Mouse (Mus musculus) intestine, embryonic 14.5 days (tissue): ENCODE measurements around the gene Pxmp2. TPM values are rescaled to one million over a fixed set of nuclear protein-coding genes. Genes with fewer than 3 reads are reported as not detected.

Experiments
- ATAC-seq: fragments of 200-750 bp; cut with Nextera tagmentation; replicated peaks from 2 replicates; pipeline ENCODE4 v1.8.0; 2017; ENCODE audit warnings: low read depth, moderate number of reproducible peaks, moderate TSS enrichment, moderate library complexity; ENCODE audit not compliant: low FRiP score, low TSS enrichment
- DNase-seq: peaks from one replicate; pipeline ENCODE4 v3.0.0-alpha.2; 2018; ENCODE audit warnings: low spot score
- H3K27ac ChIP-seq: fragments of 300-500 bp; sonication (generic); 2 replicates; pipeline ENCODE4 v1.5.1; 2014; ENCODE audit warnings: low read depth, mild to moderate bottlenecking, control low read depth
- H3K27me3 ChIP-seq: fragments of 300-500 bp; sonication (generic); replicated peaks from 2 replicates; pipeline ENCODE4 v1.6.1; 2014; ENCODE audit warnings: low read length, control low read depth; ENCODE audit not compliant: control insufficient read depth, insufficient read depth
- H3K36me3 ChIP-seq: fragments of 300-500 bp; sonication (generic); 2 replicates; pipeline ENCODE4 v1.6.1; 2014; ENCODE audit warnings: low read length, control low read depth; ENCODE audit not compliant: control insufficient read depth, insufficient read depth
- H3K4me1 ChIP-seq: fragments of 300-500 bp; sonication (generic); replicated peaks from 2 replicates; pipeline ENCODE4 v1.6.1; 2014; ENCODE audit warnings: low read length, control low read depth, mixed read lengths; ENCODE audit not compliant: control insufficient read depth, insufficient read depth
- H3K4me2 ChIP-seq: fragments of 300-500 bp; sonication (generic); 2 replicates; pipeline ENCODE4 v1.6.1; 2014; ENCODE audit warnings: low read length
- H3K4me3 ChIP-seq: fragments of 300-500 bp; sonication (generic); 2 replicates; pipeline ENCODE4 v1.5.1; 2014; ENCODE audit warnings: low read depth, low read length, control low read depth, mixed read lengths
- H3K9ac ChIP-seq: fragments of 300-500 bp; sonication (generic); 2 replicates; pipeline ENCODE4 v1.6.1; 2014; ENCODE audit warnings: mild to moderate bottlenecking, low read length
- H3K9me3 ChIP-seq: fragments of 300-500 bp; sonication (generic); 2 replicates; pipeline ENCODE4 v1.6.1; 2016; ENCODE audit warnings: low read length, control low read depth; ENCODE audit not compliant: control insufficient read depth
- WGBS: fragments of 180-500 bp; shearing (Covaris S2); extraction: QIAGEN DNeasy Blood & Tissue Kit; methylation state at CpG from one replicate; pipeline ENCODE4 v1.1.7; 2014; 5-methylcytosine and 5-hydroxymethylcytosine counted together
- polyA plus RNA-seq: library from polyadenylated mRNA; unstranded; fragments of >200 nt; fragmentation: Nextera tagmentation; extraction: Ambion mirVana; gene quantifications from 2 replicates; pipeline ENCODE4 v1.2.1, GENCODE M21; 2014

Gene Pxmp2
- polyA plus RNA-seq, 1 experiment from 2014 or later: 9.0 TPM

GRCm38 (mm10) chr5:110286446-110287083 is 579 bp upstream of the Pxmp2 start:
- Histone ChIP-seq H3K27me3 (peaks cover 15% of the 10 kb centered on the region), H3K4me1 (peaks cover 9% of the 10 kb centered on the region), H3K9ac (peak overlapping the region; percentile 82), H3K27ac (peak overlapping the region; percentile 38), H3K9me3 (no peaks in the 10 kb centered on the region), H3K4me2 (peak overlapping the region; percentile 63), H3K4me3 (peak overlapping the region; percentile 84), H3K36me3 (peaks cover 20% of the 10 kb centered on the region)
- DNase-seq: no peak
- peak; percentile 84 for ATAC-seq
- WGBS: 3% methylated on average over 30 of the region's 31 CpGs

DNA sequence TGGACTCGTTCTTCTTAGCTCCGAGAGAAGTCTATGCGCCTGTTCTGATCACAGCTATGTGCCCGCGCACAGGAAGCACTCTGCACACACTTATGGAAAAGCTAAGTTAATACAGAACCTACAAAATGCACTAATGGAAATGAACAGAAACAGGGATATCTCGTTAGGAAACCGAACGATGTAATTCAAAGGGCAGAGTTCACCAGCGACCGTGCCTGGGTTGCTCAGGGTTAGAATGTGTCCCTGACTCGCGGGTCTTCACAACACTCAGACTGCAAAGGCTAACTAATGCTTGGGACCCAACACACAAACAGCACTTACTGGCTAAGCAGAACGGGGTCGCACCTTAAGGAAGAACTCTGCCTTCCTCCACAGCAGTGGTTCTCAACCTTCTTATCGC is 830 bp downstream of the Pxmp2 start:
- H3K9ac ChIP-seq: no peak overlapping the region
- 4% methylated on average over 15 of the region's 15 CpGs for WGBS
- no peak for ATAC-seq

GRCm38 (mm10) chr5:110284536-110284935 is 1.4 kb downstream of the Pxmp2 start:
- WGBS: 16% methylated on average over 4 of the region's 4 CpGs
- peak; percentile 73 for DNase-seq
- Histone ChIP-seq H3K4me2 (peak overlapping the region; percentile 63), H3K27ac (no peak overlapping the region), H3K27me3 (peaks cover 15% of the 10 kb centered on the region), H3K9me3 (no peaks in the 10 kb centered on the region), H3K36me3 (peaks cover 1% of the 10 kb centered on the region; the same call in 1 of the 2 replicates), H3K4me1 (peaks cover 9% of the 10 kb centered on the region), H3K4me3 (peak overlapping the region; percentile 84; the same call in 1 of the 2 replicates), H3K9ac (no peak overlapping the region)
- ATAC-seq: no peak

More for the DNA sequence above, 830 bp downstream of the Pxmp2 start:
- Histone ChIP-seq H3K27ac (no peak overlapping the region), H3K4me3 (peak overlapping the region; percentile 84), H3K4me1 (peaks cover 9% of the 10 kb centered on the region), H3K27me3 (peaks cover 15% of the 10 kb centered on the region), H3K36me3 (peaks cover 7% of the 10 kb centered on the region), H3K4me2 (peak overlapping the region; percentile 63), H3K9me3 (no peaks in the 10 kb centered on the region)
- peak; percentile 56 for DNase-seq

- DNase-seq: no peak
- Histone ChIP-seq H3K36me3 (no peaks in the 10 kb centered on the region), H3K27me3 (peaks cover 15% of the 10 kb centered on the region), H3K27ac (no peak overlapping the region), H3K4me3 (no peak overlapping the region), H3K4me2 (no peak overlapping the region), H3K9ac (no peak overlapping the region), H3K4me1 (peaks cover 7% of the 10 kb centered on the region), H3K9me3 (no peaks in the 10 kb centered on the region)
- WGBS: 82% methylated on average over 2 of the region's 2 CpGs
- ATAC-seq: no peak
Measured at GRCm38 (mm10) chr5:110281984-110282383, 4.0 kb downstream of the Pxmp2 start.

- no peak overlapping the region for H3K4me3 ChIP-seq
- H3K4me2 ChIP-seq: no peak overlapping the region
- no peaks in the 10 kb centered on the region for H3K27me3 ChIP-seq
- no peaks in the 10 kb centered on the region for H3K4me1 ChIP-seq
- no peak; the same call in 1 of the 2 replicates for ATAC-seq
- no peaks in the 10 kb centered on the region for H3K9me3 ChIP-seq
- DNase-seq: no peak
- 82% methylated on average over 1 of the region's 1 CpGs for WGBS
- H3K27ac ChIP-seq: no peak overlapping the region
- no peak overlapping the region for H3K9ac ChIP-seq
- H3K36me3 ChIP-seq: no peaks in the 10 kb centered on the region
Measured at GRCm38 (mm10) chr5:110276910-110277309, 9.1 kb downstream of the Pxmp2 start.

- no peaks in the 10 kb centered on the region for H3K4me1 ChIP-seq
Measured at GRCm38 (mm10) chr5:110276391-110276790, 9.6 kb downstream of the Pxmp2 start.

GRCm38 (mm10) chr5:110274846-110275245 is 11.1 kb downstream of the Pxmp2 start:
- no peaks in the 10 kb centered on the region for H3K27me3 ChIP-seq
- ATAC-seq (no peak), DNase-seq (no peak)
- no peak overlapping the region for H3K9ac ChIP-seq
- WGBS: 74% methylated on average over 2 of the region's 2 CpGs
- no peak overlapping the region for H3K4me2 ChIP-seq
- no peak overlapping the region for H3K4me3 ChIP-seq
- H3K4me1 ChIP-seq: no peaks in the 10 kb centered on the region
- H3K9me3 ChIP-seq: no peaks in the 10 kb centered on the region
- H3K27ac ChIP-seq: no peak overlapping the region
- no peaks in the 10 kb centered on the region for H3K36me3 ChIP-seq

More at GRCm38 (mm10) chr5:110276391-110276790, 9.6 kb downstream of the Pxmp2 start:
- H3K27ac ChIP-seq: no peak overlapping the region
- no peaks in the 10 kb centered on the region for H3K36me3 ChIP-seq
- no peak for DNase-seq
- no peak overlapping the region for H3K4me3 ChIP-seq
- no peak overlapping the region for H3K4me2 ChIP-seq
- no peaks in the 10 kb centered on the region for H3K27me3 ChIP-seq
- no peak for ATAC-seq
- no peaks in the 10 kb centered on the region for H3K9me3 ChIP-seq
- no peak overlapping the region for H3K9ac ChIP-seq
- WGBS: 81% methylated on average over 2 of the region's 2 CpGs

DNA sequence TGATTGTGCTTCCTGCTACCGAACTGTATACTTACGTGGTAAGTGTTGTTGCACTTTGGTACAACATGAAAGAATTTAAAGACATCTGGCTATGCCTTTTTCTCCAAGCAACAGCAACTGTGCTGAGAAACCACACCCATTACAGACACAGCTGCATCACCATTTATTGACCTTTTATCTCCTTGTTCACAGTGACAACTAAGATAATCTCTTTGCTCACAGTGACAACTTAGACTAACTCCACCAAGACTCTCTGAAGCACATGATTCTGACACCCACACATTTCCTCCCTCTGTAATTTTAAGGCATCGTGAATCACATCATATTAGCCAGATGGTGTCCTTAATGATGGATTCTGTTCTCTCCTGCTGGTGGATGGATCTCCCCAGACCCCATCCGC is 11.8 kb downstream of the Pxmp2 start:
- Histone ChIP-seq H3K36me3 (no peaks in the 10 kb centered on the region), H3K9ac (no peak overlapping the region), H3K27ac (no peak overlapping the region), H3K9me3 (no peaks in the 10 kb centered on the region), H3K4me3 (no peak overlapping the region), H3K27me3 (no peaks in the 10 kb centered on the region), H3K4me1 (no peaks in the 10 kb centered on the region), H3K4me2 (no peak overlapping the region)
- DNase-seq: no peak
- WGBS: 75% methylated on average over 4 of the region's 4 CpGs
- ATAC-seq: no peak

DNA sequence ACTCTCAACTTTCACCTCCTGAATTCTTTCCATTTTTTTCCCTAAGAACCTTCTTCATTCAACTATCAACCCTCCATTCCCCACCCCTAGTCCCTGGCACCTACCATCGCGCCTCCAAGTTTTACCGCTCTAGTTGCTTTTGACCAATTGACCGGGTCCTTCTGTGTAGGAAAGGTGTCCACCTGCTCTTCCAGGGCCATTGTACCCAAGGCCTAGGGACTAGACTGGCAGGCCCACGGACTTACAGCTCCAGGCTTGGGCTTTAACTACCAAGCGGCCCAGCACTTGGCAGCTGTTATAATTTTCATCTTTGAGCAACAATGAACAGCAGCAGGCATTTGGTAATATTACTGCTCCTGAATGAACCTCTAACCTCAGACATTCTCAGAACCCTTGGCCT is 15.7 kb downstream of the Pxmp2 start:
- WGBS: 93% methylated on average over 6 of the region's 6 CpGs
- H3K4me3 ChIP-seq: no peak overlapping the region
- H3K4me1 ChIP-seq: peaks cover 6% of the 10 kb centered on the region
- H3K36me3 ChIP-seq: peaks cover 21% of the 10 kb centered on the region
- ATAC-seq (0 out of 2 replicates have a peak, but pooled peaks have one; percentile 26), DNase-seq (no peak)
- no peaks in the 10 kb centered on the region for H3K9me3 ChIP-seq
- H3K4me2 ChIP-seq: no peak overlapping the region
- H3K9ac ChIP-seq: no peak overlapping the region
- H3K27me3 ChIP-seq: no peaks in the 10 kb centered on the region
- no peak overlapping the region for H3K27ac ChIP-seq
